Mouse (Mus musculus) monocyte, adult 5-6 weeks (primary cell): ENCODE measurements around the gene Dhx35. TPM values are rescaled to one million over a fixed set of nuclear protein-coding genes. Genes with fewer than 3 reads are reported as not detected.
A peak's percentile ranks its signal among the peaks of the same experiment; 100 is the strongest.

Source experiments
- ATAC-seq: fragments of 153-309, 156-312 bp; replicated peaks from 2 replicates; pipeline ENCODE4 v1.8.0; 2017; ENCODE audit warnings: mild to moderate bottlenecking; ENCODE audit not compliant: low TSS enrichment, insufficient number of reproducible peaks, severe bottlenecking, poor library complexity, low FRiP score
- total RNA-seq: library from RNA; stranded (forward); fragments of 200-1000, 200-491, 200-594 nt; gene quantifications from 3 replicates; pipeline ENCODE4 v1.2.3, GENCODE M21; 2017

Dhx35 gene
- 15.9 to 33.1 TPM (median 20.6 TPM) in 3 replicates for total RNA-seq

- peak; percentile 95 for ATAC-seq
Observed at GRCm38 (mm10) chr2:158794494-158795004, at the start of gene Dhx35. Dhx35 (plus strand) TSS chr2:158794807.

GRCm38 (mm10) chr2:158745049-158745482 is 49.5 kb upstream of the Dhx35 start:
- ATAC-seq, result peak; percentile 46

GRCm38 (mm10) chr2:158746164-158746563 is 48.4 kb upstream of the Dhx35 start:
- no peak for ATAC-seq

GRCm38 (mm10) chr2:158749366-158749765 is 45.2 kb upstream of the Dhx35 start:
- ATAC-seq, result no peak

GRCm38 (mm10) chr2:158760231-158760630 is 34.4 kb upstream of the Dhx35 start:
- no peak for ATAC-seq

- ATAC-seq, result no peak
Observed at GRCm38 (mm10) chr2:158762339-158762738, 32.3 kb upstream of the Dhx35 start.

- ATAC-seq, result peak; percentile 94
Observed at GRCm38 (mm10) chr2:158767742-158768339, 26.8 kb upstream of the Dhx35 start, which contains the start of gene Fam83d. Fam83d (plus strand) TSS chr2:158768093.

GRCm38 (mm10) chr2:158768350-158768749 is 26.3 kb upstream of the Dhx35 start:
- ATAC-seq, result no peak

- ATAC-seq, result no peak
Observed at GRCm38 (mm10) chr2:158768771-158769170, 25.8 kb upstream of the Dhx35 start.

GRCm38 (mm10) chr2:158770126-158770757 is 24.4 kb upstream of the Dhx35 start:
- ATAC-seq, result no peak

GRCm38 (mm10) chr2:158771066-158771763 is 23.4 kb upstream of the Dhx35 start:
- ATAC-seq, result no peak

GRCm38 (mm10) chr2:158772808-158773207 is 21.8 kb upstream of the Dhx35 start:
- ATAC-seq, result peak; percentile 70

- ATAC-seq, result no peak
Observed at GRCm38 (mm10) chr2:158774886-158775285, 19.7 kb upstream of the Dhx35 start.

GRCm38 (mm10) chr2:158776716-158777115 is 17.9 kb upstream of the Dhx35 start:
- no peak for ATAC-seq

- no peak for ATAC-seq
Observed at GRCm38 (mm10) chr2:158777490-158777889, 17.1 kb upstream of the Dhx35 start.

- no peak for ATAC-seq
Observed at GRCm38 (mm10) chr2:158778349-158778748, 16.3 kb upstream of the Dhx35 start.

- ATAC-seq, result no peak
Observed at GRCm38 (mm10) chr2:158781126-158781525, 13.5 kb upstream of the Dhx35 start.

GRCm38 (mm10) chr2:158786927-158787795 is 7.4 kb upstream of the Dhx35 start:
- ATAC-seq, result no peak

GRCm38 (mm10) chr2:158795043-158795442 is 436 bp downstream of the Dhx35 start:
- no peak for ATAC-seq
